Mouse (Mus musculus) hematopoietic stem cell, adult 5-6 weeks (primary cell): Measurements from ENCODE around the gene Krt17. TPM values are rescaled to one million over a fixed set of nuclear protein-coding genes. Genes with fewer than 3 reads are reported as not detected.
"Not testable (repeated sequence)": the region's sequence is repeated elsewhere in the genome, so short reads cannot be mapped to it uniquely, and the experiment has no call there.

Source experiments
- ATAC-seq, 2 experiments: fragments of 125-278 bp in 1 of 2; replicated peaks in 1 of 2; 2 replicates each; pipeline ENCODE4 v1.8.0; 2016 to 2017; ENCODE audit warnings: inconsistent platforms in 2 of 2, mild to moderate bottlenecking in 2 of 2, moderate number of reproducible peaks in 2 of 2, low read depth in 1 of 2, moderate TSS enrichment in 1 of 2; ENCODE audit not compliant: low FRiP score in 2 of 2, poor library complexity in 2 of 2, severe bottlenecking in 2 of 2, insufficient read depth in 1 of 2, low TSS enrichment in 1 of 2
- total RNA-seq: library from RNA; stranded (forward); fragments of 172-1452, 232-1000 nt; gene quantifications from 2 replicates; pipeline ENCODE4 v1.2.3, GENCODE M21; 2017

The Krt17 gene
- total RNA-seq, 1 experiment from 2014 or later: not detected

DNA sequence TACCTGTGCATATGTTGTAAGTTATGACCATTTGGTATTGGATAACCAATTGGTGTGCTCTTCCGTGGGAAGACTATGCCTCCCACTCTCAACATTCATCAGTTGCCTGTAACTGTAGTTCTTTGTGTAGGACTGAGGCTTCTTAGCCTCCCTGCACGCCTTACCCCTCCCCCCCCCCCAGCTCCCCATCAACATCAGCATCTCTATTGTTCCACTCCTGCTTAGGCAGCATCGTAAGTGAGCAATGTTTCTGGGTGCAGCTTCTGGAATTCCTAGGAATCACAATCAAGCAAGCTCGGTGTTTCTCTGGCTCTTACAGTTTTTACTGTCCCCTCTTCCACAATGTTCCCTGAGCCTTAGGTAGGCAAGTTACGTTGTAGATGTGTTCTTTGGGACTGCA is 14.6 kb upstream of the Krt17 start:
- ATAC-seq: no peak

DNA sequence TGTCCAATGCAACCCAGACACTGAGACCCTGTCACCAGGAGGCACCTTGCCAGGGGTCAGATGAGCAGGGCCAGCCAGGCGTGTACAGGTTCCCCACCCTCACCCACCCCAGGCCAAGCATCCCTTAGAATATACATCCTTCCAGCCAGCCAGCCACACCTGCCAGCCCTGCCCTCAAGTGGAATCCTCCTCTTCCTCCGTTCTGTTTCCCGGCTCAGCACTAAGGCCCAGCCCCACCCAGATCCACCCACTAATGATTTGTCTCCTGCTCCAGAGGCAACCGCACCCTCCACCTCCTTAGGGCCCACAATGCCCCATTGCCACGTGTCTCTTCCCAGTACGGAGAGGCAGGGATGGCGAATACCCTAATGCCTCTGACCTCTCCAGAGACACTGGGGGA is 13.9 kb upstream of the Krt17 start:
- ATAC-seq: no peak

DNA sequence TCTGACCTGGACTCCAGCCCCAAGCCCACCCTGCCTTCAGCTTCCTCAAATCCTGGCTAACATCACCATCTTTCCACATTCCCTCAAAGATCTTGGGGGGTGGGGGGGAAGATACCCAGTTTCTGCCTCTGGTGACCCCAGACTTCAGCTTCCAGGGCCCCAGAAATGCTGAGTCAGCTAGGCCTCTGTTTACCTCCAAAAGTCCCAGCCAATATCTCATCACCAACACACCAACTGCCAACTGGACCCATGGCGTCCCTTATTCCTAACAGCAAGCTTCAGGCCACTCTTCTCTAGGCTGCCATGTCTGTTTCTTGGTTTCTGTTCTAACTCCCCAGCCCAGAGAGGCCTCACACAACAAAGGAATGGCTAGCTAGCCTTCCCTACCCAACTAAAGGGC is 11.0 kb upstream of the Krt17 start:
- no peak for ATAC-seq

DNA sequence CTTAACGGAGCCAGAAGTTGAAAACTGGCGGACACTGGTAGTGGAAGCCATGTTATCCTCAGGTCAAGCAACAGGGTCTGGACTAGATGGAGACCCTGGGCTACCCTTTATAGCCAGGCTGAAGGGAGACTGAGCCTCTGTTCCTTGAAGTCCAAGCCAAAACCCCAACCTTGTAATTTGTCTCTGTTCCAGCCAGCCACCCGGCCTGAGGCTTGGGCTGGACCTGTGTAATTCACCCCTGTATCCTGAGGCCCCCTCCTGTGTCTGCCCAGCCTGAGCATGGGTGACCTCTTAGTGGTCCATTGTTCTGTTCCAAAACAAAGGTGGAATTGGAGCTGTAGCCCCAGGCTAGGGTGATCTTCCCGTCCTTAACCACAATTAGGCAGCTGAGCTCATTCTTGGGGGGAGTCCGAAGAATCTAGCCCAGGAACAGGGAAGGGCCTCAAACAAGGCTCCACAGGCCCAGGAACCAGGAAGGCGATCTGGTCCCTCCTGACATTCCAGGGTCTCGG is 9.0 kb upstream of the Krt17 start, which contains the start of gene Krt42:
Krt42 (minus strand) TSS at position 51 of the 512 bp plus-strand sequence.
- ATAC-seq: no peak

DNA sequence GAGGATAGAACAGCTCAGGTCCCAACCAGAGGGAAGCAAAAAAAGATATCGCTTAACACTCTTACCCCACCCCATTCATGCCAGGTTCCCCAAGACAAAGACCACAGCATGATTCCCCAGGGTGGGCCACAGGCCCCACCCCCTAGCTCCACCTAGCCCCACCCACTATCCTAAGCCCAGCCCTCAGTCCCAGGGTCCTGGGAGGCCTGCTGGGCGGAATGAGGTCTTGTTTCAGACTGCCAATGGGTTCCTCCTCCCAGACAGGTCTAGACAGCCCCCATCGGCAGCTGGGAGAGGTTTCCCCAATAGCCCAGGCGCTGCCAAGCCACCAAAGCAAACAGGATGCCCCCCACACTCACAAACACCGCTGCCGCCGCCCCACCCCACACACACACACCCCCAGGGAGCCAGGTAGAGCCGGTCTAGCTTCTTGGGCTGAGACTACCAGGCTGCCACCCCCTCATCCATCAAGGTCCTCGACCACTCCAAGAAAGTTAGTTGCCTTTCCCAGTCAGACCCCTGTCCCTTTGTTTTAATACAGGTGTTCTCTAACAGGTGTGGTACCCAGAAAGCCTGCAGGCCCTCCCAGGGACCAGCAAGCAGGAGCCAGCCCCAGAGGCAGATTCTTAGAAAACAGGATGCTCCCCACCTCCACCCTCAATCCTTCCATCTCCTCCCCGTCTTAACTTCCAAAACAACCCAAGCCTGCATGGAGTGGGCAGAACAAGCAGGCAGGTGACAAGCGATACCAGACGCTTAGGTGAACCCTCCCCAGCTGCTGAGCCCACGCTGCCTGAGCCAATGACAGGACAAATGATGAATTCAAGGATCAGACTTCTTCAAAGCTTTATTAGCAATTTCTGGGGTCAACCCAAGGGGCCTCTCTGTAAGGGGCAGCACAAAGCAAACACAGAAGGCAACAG is 1.5 kb upstream of the Krt17 start:
- no peak for ATAC-seq

DNA sequence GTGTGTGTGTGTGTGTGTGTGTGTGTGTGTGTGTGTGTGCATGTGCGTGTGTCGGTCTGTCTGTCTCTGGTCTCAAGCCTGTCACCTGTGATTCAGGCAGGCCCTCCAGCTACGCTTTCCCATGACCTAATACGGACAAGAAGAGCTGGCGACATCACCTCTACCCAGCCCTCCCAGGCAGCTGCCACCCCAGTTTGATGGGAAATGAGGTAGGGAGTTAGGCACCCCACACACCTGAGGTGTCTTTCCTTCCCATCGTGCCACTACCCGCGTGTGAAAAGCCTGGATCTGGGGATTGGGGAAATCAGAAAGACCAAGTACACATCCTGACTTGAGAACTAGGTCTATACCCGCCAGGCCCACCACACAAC is 391 bp upstream of the Krt17 start:
- no peak for ATAC-seq

DNA sequence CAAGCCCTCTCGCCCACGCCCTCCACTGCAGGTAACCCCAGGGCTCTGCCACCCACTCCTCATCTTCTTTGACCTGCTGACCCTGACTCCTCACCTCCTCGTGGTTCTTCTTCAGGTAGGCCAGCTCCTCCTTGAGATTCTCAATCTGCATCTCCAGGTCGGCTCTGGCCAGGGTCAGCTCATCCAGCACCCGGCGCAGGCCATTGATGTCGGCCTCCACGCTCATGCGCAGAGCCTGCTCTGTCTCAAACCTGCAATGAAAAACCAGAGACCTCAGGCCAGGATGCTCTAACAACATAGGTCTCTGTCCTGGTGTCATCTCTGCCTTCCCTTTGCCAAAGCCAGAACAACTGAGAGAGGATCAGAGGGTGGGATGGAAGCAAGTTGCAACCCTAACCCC is 1.8 kb downstream of the Krt17 start:
- no peak for ATAC-seq

DNA sequence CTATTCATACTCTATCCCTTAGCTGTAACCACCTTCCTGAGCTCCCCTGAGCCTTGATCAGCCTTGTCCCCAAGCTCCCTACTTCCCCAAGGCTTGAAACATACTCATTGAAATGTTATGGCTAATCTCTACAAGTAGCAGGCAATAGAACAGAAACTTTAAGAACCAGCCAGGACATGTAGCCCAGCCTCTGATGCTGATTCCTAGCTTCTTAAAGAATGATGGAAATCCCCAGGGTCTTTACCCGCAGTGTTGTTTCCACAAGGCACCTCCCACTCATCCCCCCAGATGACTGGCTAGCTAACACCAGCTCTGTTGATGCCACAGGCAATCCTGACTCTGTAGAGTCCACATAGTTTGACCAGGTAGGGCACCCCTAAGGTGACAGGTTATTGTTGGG is 2.9 kb downstream of the Krt17 start:
- ATAC-seq: no peak

DNA sequence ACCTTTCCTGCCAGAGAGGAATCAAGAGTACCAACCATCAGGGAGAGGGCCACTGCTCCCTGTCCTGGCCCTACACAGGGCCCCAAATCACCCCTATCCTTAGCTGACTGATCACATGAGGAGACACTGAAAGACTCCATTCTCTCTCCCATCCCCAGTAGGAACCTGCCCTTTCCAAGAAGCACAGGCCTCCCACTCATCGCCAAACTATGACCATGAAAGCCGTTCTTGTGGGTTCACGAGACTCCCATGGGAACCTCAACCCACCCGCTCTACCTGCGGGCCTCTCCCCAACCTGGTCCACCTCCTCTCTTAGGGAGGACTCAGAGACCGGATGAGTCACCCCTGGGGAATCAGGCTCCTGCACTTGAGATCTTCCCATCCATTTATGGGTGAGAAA is 5.3 kb downstream of the Krt17 start:
- ATAC-seq: no peak

DNA sequence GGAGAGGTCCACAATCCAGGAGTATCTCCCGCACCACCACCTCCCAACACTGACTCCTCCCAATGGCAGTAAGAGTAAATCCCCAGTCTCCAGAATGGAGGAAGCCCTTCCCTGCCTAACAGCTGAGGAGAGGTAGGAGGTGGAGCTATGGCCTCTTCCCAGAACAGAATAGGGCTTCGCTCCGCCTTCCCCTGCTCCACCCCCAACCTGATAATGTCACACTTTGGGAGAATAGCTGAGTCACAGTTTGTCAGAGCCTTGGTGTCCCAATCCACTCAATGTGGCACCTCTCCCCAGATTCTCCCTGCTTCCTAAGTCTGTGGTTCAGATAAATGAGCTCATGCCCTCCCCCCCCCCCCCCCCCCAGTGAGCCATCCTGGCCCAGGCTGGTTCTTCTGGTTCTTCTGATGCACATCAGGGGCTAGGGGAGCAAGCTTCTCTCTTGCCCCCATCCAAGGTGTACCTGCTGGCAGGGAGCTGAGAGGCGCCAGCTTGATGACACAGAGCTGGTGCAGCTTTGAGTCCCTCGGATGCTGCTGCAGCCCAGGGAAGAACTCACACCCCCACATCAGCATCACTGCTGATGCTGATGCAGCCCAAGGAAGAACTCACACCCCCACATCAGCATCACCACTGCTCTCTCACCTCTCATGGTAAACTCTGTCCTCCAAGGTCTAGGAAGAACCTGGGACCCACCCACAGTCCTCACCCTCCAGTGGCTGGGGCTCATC is 6.3 kb downstream of the Krt17 start:
- no peak for ATAC-seq

DNA sequence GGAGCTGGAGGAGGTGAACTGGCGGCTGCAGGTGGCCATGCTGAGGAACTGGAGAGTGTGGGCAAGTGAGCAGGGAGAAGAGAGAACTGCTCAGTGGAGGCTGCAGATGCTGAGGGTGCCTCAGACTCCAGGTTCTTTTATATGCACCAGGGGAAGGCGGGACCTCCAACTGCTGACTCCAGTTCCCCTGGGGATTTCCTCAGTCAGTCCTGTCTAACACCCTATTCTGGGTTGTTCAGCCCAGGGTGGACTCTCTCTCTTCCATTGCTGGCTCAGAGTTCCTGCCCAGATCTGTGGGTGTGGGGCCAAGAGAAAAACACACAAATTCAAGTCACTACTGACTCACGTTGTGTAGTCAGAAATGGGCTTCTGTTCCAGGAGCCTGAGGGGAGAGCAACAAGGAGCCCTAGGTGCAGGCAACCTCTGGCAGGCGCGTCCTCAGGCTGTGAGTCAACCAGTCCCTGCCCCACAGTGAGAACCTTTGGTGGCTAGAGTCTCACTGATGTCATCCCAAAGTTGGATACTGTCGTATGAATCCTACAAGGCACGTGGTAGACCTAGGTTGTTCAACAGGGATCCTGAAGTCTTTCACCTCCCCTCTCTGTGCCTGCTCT is 11.9 kb downstream of the Krt17 start, which contains the start of gene Krt16:
Krt16 (minus strand) TSS at position 51 of the 614 bp plus-strand sequence.
- no peak for ATAC-seq

DNA sequence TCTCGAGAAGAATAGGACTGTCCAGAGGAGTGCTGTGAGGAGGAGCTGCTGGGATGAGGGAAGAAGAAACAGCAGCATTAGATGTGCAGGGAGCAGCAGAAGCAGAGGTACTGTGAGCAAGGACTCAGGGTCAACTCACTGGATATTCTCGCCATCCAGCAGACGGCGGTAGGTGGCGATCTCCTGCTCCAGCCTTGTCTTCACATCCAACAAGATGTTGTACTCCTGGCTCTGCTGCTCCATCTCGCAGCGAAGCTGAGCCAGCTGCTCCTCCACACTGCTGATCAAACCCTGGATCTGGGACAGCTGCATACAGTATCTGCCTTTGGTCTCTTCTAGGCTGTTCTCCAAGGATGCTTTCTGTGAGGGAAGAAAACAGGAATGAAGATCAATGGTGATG is 14.4 kb downstream of the Krt17 start:
- ATAC-seq: not testable (repeated sequence)

DNA sequence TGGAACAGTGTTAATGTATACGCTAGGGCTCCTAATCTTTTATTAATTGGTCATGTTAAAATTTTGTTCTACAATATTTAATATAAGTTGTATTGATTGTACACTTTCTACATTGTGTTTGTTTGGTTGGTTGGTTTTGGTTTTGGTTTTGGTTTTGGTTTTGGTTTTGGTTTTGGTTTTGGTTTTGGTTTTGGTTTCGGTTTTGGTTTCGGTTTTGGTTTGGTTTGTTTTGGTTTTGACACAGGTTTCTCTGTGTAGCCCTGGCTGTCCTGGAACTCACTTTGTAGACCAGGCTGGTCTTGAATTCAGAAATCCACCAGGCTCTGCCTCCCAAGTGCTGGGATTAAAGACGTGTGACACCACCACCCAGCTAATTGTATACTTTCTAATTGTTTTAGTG is 20.6 kb downstream of the Krt17 start:
- ATAC-seq: not testable (repeated sequence)

DNA sequence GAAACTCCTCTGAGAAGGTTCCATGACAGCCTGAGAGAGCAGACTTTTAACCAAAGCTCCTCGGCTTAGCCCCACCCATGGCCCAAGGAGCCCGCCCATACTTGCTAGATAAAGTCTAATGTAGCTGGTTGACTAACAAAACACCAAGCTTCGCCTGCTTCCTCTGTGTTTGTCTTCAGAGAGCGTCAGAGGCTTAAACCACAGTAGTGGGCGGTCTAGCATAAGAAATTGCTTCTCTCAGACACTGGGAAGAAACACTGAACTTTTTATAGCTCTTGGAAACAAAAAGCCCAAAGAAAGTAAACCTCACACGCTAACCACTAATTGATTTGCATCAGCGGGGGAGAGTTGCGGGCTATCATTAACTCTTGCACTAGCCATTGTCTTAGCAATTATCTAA is 39.1 kb downstream of the Krt17 start:
- ATAC-seq: no peak

DNA sequence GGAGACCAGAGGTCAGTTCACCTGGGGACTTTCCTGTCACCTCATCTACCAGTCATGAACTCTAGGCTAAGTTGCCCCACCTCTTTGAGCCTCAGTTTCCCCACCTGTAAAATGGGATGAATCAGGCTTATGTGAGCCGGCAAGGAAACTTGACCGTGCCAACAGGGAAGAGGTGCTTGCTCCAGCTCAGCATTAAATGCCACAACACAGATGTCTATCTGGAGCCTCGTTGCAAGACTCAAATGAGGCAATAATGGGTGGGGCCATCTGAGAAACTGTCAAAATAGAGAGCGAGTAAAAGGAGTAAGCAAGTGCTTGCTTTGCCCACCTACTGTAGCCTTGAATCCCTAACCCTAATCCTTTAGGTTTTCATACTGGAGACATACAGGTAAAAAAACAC is 41.5 kb downstream of the Krt17 start:
- no peak for ATAC-seq

DNA sequence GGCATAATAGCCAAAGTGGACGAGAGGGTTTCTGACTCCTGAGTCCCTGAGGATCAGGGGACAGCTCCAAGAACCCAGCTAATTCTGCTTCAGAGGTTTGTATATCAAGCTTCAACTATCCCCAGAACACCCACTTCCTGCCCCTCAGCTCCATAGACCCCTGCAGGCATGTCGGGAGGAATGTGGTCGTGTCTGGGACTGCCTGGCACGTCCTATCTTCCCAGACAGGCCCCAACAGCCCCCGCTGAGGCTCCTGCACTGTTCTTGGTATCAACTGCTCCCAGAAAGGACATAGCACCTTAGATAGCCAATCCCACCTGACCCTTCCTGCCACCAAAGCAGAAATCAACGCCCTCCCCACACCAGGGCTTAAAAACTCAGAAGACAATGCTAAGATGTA is 52.3 kb downstream of the Krt17 start:
- ATAC-seq: no peak

DNA sequence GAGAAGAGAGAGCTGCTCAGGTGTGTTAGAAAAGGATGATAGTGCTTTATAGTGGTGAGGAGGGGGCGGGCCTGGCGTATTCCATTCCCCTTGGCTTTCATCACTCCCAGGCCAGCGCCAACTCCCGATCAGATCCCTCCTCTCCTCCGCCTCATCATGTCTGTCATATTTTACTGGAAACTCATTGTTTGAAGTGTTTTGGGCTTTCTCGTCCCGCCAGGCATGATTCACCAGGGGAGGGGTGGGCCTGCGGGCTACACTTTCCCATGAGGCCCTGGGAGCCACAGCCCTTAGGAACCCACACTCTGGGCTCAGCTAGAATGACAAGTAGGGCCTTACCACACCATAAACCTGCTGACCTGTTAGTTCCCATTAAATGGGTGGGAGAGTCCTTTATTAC is 53.3 kb downstream of the Krt17 start, which contains the start of gene Krt14:
Krt14 (minus strand) TSS at position 51 of the 400 bp plus-strand sequence.
- no peak for ATAC-seq
